Mouse (Mus musculus): ENCODE data around the gene Adcy1. TPM values are rescaled to one million over a fixed set of nuclear protein-coding genes. Genes with fewer than 3 reads are reported as not detected.
A peak's percentile ranks its signal among the peaks of the same experiment; 100 is the strongest.
"Not testable (repeated sequence)": the region's sequence is repeated elsewhere in the genome, so short reads cannot be mapped to it uniquely, and the experiment has no call there.

The Adcy1 gene
- total and polyA plus RNA-seq, 2 experiments from 2014 or later, result 12.6 to 142 TPM

- 1% methylated on average over 12 of the region's 12 CpGs for WGBS
- no peak for TF ChIP-seq CTCF (IDR thresholded peaks at IDR 0.05)
- ATAC-seq (ENCODE audit: low FRiP score), result peak; percentile 21; the same call in 1 of the 2 replicates
Observed at GRCm38 (mm10) chr11:7214342-7214660, 151.0 kb downstream of the Adcy1 start.

GRCm38 (mm10) chr11:7214761-7215160 is 151.5 kb downstream of the Adcy1 start:
- 7% methylated on average over 14 of the region's 14 CpGs for WGBS
- Histone ChIP-seq H3K9ac (replicated peaks; ENCODE audit: low read length, poor library complexity, severe bottlenecking) (no peak overlapping the region), H3K9me3 (ENCODE audit: low read length) (no peaks in the 10 kb centered on the region), H3K27ac (ENCODE audit: low read depth, low read length) (no peak overlapping the region), H3K36me3 (ENCODE audit: insufficient read depth, low read length) (no peaks in the 10 kb centered on the region), H3K4me3 (ENCODE audit: low read depth, low read length) (peak overlapping the region; percentile 72), H3K4me1 (ENCODE audit: insufficient read depth, low read length) (no peaks in the 10 kb centered on the region), H3K27me3 (ENCODE audit: insufficient read depth, low read length) (0 out of 2 replicates have a peak, but pooled peaks cover 4% of the 10 kb centered on the region), H3K4me2 (ENCODE audit: low read depth, low read length, poor library complexity, severe bottlenecking) (peak overlapping the region; percentile 75)
- DNase-seq (ENCODE audit: low spot score), result peak; percentile 93
- ATAC-seq (ENCODE audit: low FRiP score), result no peak
- TF ChIP-seq CTCF (IDR thresholded peaks at IDR 0.05), result peak; percentile 94

More at GRCm38 (mm10) chr11:7214342-7214660, 151.0 kb downstream of the Adcy1 start:
- Histone ChIP-seq H3K9me3 (ENCODE audit: low read length) (no peaks in the 10 kb centered on the region), H3K4me1 (ENCODE audit: insufficient read depth, low read length) (no peaks in the 10 kb centered on the region), H3K9ac (replicated peaks; ENCODE audit: low read length, poor library complexity, severe bottlenecking) (peak overlapping the region; percentile 83), H3K4me2 (ENCODE audit: low read depth, low read length, poor library complexity, severe bottlenecking) (peak overlapping the region; percentile 75), H3K4me3 (ENCODE audit: low read depth, low read length) (peak overlapping the region; percentile 72), H3K27me3 (ENCODE audit: insufficient read depth, low read length) (0 out of 2 replicates have a peak, but pooled peaks cover 4% of the 10 kb centered on the region), H3K36me3 (ENCODE audit: insufficient read depth, low read length) (no peaks in the 10 kb centered on the region), H3K27ac (ENCODE audit: low read depth, low read length) (no peak overlapping the region)
- no peak for DNase-seq (ENCODE audit: low spot score)

- no peaks in the 10 kb centered on the region for H3K4me1 ChIP-seq (ENCODE audit: insufficient read depth, low read length)
- H3K9ac ChIP-seq (replicated peaks; ENCODE audit: low read length, poor library complexity, severe bottlenecking), result no peak overlapping the region
- no peak overlapping the region for H3K4me2 ChIP-seq (ENCODE audit: low read depth, low read length, poor library complexity, severe bottlenecking)
- no peak overlapping the region for H3K27ac ChIP-seq (ENCODE audit: low read depth, low read length)
- H3K9me3 ChIP-seq (ENCODE audit: low read length), result no peaks in the 10 kb centered on the region
- peak; percentile 81 for TF ChIP-seq CTCF (IDR thresholded peaks at IDR 0.05)
- H3K27me3 ChIP-seq (ENCODE audit: insufficient read depth, low read length), result 0 out of 2 replicates have a peak, but pooled peaks cover 4% of the 10 kb centered on the region
- no peak for ATAC-seq (ENCODE audit: low FRiP score)
- WGBS, result 14% methylated on average over 8 of the region's 8 CpGs
- H3K4me3 ChIP-seq (ENCODE audit: low read depth, low read length), result no peak overlapping the region
- H3K36me3 ChIP-seq (ENCODE audit: insufficient read depth, low read length), result no peaks in the 10 kb centered on the region
- DNase-seq (ENCODE audit: low spot score), result peak; percentile 64
Observed at GRCm38 (mm10) chr11:7215703-7216102, 152.4 kb downstream of the Adcy1 start.

GRCm38 (mm10) chr11:7221826-7222225 is 158.5 kb downstream of the Adcy1 start:
- H3K4me3 ChIP-seq (ENCODE audit: low read depth, low read length); H3K4me2 ChIP-seq (ENCODE audit: low read depth, low read length, poor library complexity, severe bottlenecking); H3K4me1 ChIP-seq (ENCODE audit: insufficient read depth, low read length); H3K27ac ChIP-seq (ENCODE audit: low read depth, low read length); H3K9me3 ChIP-seq (ENCODE audit: low read length); H3K27me3 ChIP-seq (ENCODE audit: insufficient read depth, low read length); DNase-seq (ENCODE audit: low spot score); H3K36me3 ChIP-seq (ENCODE audit: insufficient read depth, low read length); H3K9ac ChIP-seq (replicated peaks; ENCODE audit: low read length, poor library complexity, severe bottlenecking); ATAC-seq (ENCODE audit: low FRiP score): not testable (repeated sequence)
- peak; percentile 43 for TF ChIP-seq CTCF (IDR thresholded peaks at IDR 0.05)
- WGBS, result 77% methylated on average over 8 of the region's 8 CpGs

- TF ChIP-seq CTCF (IDR thresholded peaks at IDR 0.05), result no peak
- WGBS, result 74% methylated on average over 2 of the region's 2 CpGs
- Histone ChIP-seq H3K4me2 (ENCODE audit: low read depth, low read length, poor library complexity, severe bottlenecking) (no peak overlapping the region), H3K36me3 (ENCODE audit: insufficient read depth, low read length) (no peaks in the 10 kb centered on the region), H3K27me3 (ENCODE audit: insufficient read depth, low read length) (no peaks in the 10 kb centered on the region), H3K27ac (ENCODE audit: low read depth, low read length) (no peak overlapping the region), H3K9me3 (ENCODE audit: low read length) (no peaks in the 10 kb centered on the region), H3K4me3 (ENCODE audit: low read depth, low read length) (no peak overlapping the region), H3K9ac (replicated peaks; ENCODE audit: low read length, poor library complexity, severe bottlenecking) (no peak overlapping the region), H3K4me1 (ENCODE audit: insufficient read depth, low read length) (no peaks in the 10 kb centered on the region)
- ATAC-seq (ENCODE audit: low FRiP score) (no peak), DNase-seq (ENCODE audit: low spot score) (peak; percentile 40)
Observed at GRCm38 (mm10) chr11:7226200-7226599, 162.9 kb downstream of the Adcy1 start.

- no peaks in the 10 kb centered on the region for H3K9me3 ChIP-seq (ENCODE audit: low read length)
- no peak for DNase-seq (ENCODE audit: low spot score)
- ATAC-seq (ENCODE audit: low FRiP score), result no peak
- H3K27ac ChIP-seq (ENCODE audit: low read depth, low read length), result no peak overlapping the region
- 88% methylated on average over 7 of the region's 7 CpGs for WGBS
- H3K4me2 ChIP-seq (ENCODE audit: low read depth, low read length, poor library complexity, severe bottlenecking), result no peak overlapping the region
- H3K4me1 ChIP-seq (ENCODE audit: insufficient read depth, low read length), result no peaks in the 10 kb centered on the region
- H3K9ac ChIP-seq (replicated peaks; ENCODE audit: low read length, poor library complexity, severe bottlenecking), result no peak overlapping the region
- H3K4me3 ChIP-seq (ENCODE audit: low read depth, low read length), result no peak overlapping the region
- no peaks in the 10 kb centered on the region for H3K36me3 ChIP-seq (ENCODE audit: insufficient read depth, low read length)
- no peak for TF ChIP-seq CTCF (IDR thresholded peaks at IDR 0.05)
- no peaks in the 10 kb centered on the region for H3K27me3 ChIP-seq (ENCODE audit: insufficient read depth, low read length)
Observed at GRCm38 (mm10) chr11:7226810-7227550, 163.7 kb downstream of the Adcy1 start.
